Mouse (Mus musculus) liver, adult 10 weeks (tissue): ENCODE measurements around the gene Cacna1s. TPM values are rescaled to one million over a fixed set of nuclear protein-coding genes. Genes with fewer than 3 reads are reported as not detected.

Source experiments
- polyA plus RNA-seq: library from polyadenylated mRNA; stranded (reverse); fragments of 350-450 nt; fragmentation: Illumina TruSeq; extraction: RNeasy Lipid Tissue Mini Kit (QIAGEN cat#74804); gene quantifications from one replicate; pipeline ENCODE4 v1.2.3, GENCODE M21; 2014; ENCODE audit warnings: low read depth, low replicate concordance

The Cacna1s gene
- polyA plus RNA-seq = not detected

DNA sequence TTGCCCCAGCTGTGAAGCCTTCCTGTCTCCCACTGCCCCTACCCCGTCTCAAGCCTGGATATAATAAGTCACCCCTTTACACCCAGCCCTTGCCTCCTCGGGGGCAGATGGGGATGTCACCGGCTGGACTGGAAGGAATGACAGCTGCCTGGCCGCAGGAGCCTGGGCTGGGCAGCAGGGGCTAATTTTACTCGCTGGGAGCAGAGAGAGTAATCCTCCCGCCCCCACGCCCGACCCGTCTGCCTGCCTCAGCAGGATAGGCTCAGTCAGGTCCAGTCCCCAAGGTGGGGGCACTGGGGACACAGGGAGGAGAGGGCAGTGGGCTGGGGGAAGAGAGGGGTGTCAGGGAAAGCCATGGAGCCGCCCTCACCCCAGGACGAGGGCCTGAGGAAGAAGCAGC lies at the start of gene Cacna1s:
Gene Cacna1s (plus strand): TSS at position 204 of the 400 bp plus-strand sequence.

GRCm38 (mm10) chr1:136006292-136006748 lies 46.2 kb upstream of the Cacna1s start, which contains the start of gene Igfn1:
Igfn1 (minus strand) TSS chr1:136006342.

DNA sequence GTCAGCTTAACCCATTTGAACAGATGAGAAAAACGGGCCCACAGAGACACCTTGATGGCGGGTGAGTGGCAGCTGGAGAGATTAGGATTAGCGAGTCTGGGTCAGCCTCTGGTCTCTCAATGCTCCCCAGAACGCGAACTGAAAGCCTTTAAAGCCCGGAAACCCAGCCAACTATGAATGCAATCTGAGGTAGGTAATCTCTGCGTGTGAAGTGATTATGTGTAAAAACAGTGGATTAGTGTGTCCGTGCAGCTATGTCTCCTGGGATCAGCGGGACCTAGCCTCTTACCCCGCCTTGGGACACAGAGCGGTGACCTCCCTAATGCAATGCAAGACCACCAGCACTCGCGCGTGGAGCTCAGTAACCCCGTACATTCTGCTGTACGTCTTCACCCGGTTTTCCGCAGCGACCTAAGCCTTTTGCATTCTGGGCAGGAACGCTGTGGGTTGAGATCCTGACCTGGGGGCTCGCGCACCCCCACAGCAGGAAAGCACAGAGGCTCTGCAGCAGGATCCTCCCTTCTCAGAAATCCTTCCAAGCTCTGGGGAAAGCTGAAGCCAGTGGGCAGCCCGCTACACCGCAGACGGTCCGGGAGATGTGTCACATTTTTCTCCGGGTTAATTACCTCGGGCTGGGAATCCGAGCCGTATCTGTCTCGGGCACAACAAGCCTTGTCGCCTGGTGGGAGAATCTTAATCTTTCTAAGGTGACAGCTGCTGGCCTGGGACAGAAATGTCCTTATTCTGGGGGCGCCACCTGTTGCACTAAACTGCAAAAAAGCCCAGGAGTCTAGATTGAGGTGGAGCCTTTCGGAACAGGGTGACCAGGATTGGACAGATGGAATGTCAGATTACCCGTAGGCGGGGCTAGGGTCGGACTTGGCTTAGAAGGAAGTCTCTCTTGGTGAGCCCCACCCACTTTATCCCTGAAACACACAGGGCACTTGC lies 45.1 kb upstream of the Cacna1s start, which contains the start of gene Tmem9:
Gene Tmem9 (plus strand): TSS at position 940 of the 948 bp plus-strand sequence.

GRCm38 (mm10) chr1:136050312-136051012 lies 2.1 kb upstream of the Cacna1s start, which contains the start of gene Ascl5:
Ascl5 (plus strand) TSS chr1:136050804.

GRCm38 (mm10) chr1:136130951-136131558 lies 78.5 kb downstream of the Cacna1s start, which contains the start of gene Kif21b:
Kif21b (plus strand) TSS chr1:136131389.

Other genes with a start within 250 kb of the Cacna1s start
- gene Lad1, start 234.2 kb upstream of the Cacna1s start, polyA plus RNA-seq = 0.29 TPM
- gene Tnnt2, start 216.4 kb upstream of the Cacna1s start, polyA plus RNA-seq = not detected
- gene Pkp1, start 133.5 kb upstream of the Cacna1s start, polyA plus RNA-seq = not detected
- gene Igfn1, start 46.4 kb upstream of the Cacna1s start, polyA plus RNA-seq = not detected
- gene Tmem9, start 44.6 kb upstream of the Cacna1s start, polyA plus RNA-seq = 2.5 TPM
- not detected for gene Ascl5, start 1.9 kb upstream of the Cacna1s start, polyA plus RNA-seq
- gene Kif21b, start 78.6 kb downstream of the Cacna1s start, polyA plus RNA-seq = 0.08 TPM
- gene Mroh3, start 160.1 kb downstream of the Cacna1s start, polyA plus RNA-seq = not detected
- not detected for gene Inava, start 181.5 kb downstream of the Cacna1s start, polyA plus RNA-seq
- gene Gpr25, start 208.1 kb downstream of the Cacna1s start, polyA plus RNA-seq = not detected